Mouse (Mus musculus) embryonic fibroblast, embryonic 13.5 days (primary cell): ENCODE results near the gene Vwa2.

Experiments
- CTCF ChIP-seq: IDR thresholded peaks from 2 replicates; pipeline ENCODE4 v1.5.1; 2011; ENCODE audit warnings: mild to moderate bottlenecking, control low read depth, low read length, moderate library complexity, borderline replicate concordance; ENCODE audit not compliant: insufficient read depth
- POLR2A ChIP-seq: IDR thresholded peaks from 2 replicates; pipeline ENCODE4 v1.6.1; 2011; ENCODE audit warnings: low read depth, mild to moderate bottlenecking, control low read depth, low read length, moderate library complexity

- TF ChIP-seq POLR2A (no peak), CTCF (no peak)
These were observed 56.0 kb downstream of the Vwa2 start for GRCm38 (mm10) chr19:56930029-56930428.
